Mouse (Mus musculus) small intestine, adult 2 months (tissue): ENCODE measurements around the gene Ppm1l.

Source experiments
- CTCF ChIP-seq: fragments of 200-500 bp; IDR thresholded peaks from 2 replicates; pipeline ENCODE4 v1.5.1; 2012; ENCODE audit warnings: low read depth, mild to moderate bottlenecking, control low read depth, inconsistent platforms, low read length, moderate library complexity, mixed read lengths; ENCODE audit not compliant: insufficient replicate concordance, insufficient read length; ENCODE audit errors: extremely low read depth
- POLR2A ChIP-seq: fragments of 200-500 bp; IDR thresholded peaks from 2 replicates; pipeline ENCODE4 v1.6.1; 2012; ENCODE audit warnings: low read depth, mild to moderate bottlenecking, control low read depth, inconsistent platforms, low read length, moderate library complexity

GRCm38 (mm10) chr3:69519188-69519587 is 202.5 kb downstream of the Ppm1l start:
- TF ChIP-seq POLR2A = no peak
- TF ChIP-seq CTCF = no peak
